Mouse (Mus musculus) adrenal gland, postnatal 14 days (tissue): ENCODE data around the gene Vwa3b. TPM values are rescaled to one million over a fixed set of nuclear protein-coding genes. Genes with fewer than 3 reads are reported as not detected.

Experiments used
- total RNA-seq: library from RNA; stranded (reverse); gene quantifications from 2 replicates; pipeline ENCODE4 v1.2.3, GENCODE M21; 2021

Gene Vwa3b
- total RNA-seq, 1 experiment from 2014 or later: 1.2 TPM

Other genes with a start within 250 kb of the Vwa3b start
- gene Tmem131, start 82.9 kb upstream of the Vwa3b start, total RNA-seq: 45.7 and 48.2 TPM in 2 replicates
- 1.8 and 2.0 TPM in 2 replicates for gene Cnga3, start 187.8 kb downstream of the Vwa3b start, total RNA-seq